Mouse (Mus musculus): ENCODE results near the gene Celsr2.

- TF ChIP-seq CTCF (IDR thresholded peaks at IDR 0.05; ENCODE audit: low read depth, low read length) (no peak), GATA1 (IDR thresholded peaks at IDR 0.05; ENCODE audit: borderline replicate concordance, low read length) (no peak), POLR2AphosphoS5 (IDR thresholded peaks at IDR 0.05; ENCODE audit: insufficient replicate concordance, low read depth, low read length) (no peak)
These were observed 54.5 kb downstream of the Celsr2 start for GRCm38 (mm10) chr3:108360894-108361293.

Data from G1E (cell line).